In the genomic region with DNA sequence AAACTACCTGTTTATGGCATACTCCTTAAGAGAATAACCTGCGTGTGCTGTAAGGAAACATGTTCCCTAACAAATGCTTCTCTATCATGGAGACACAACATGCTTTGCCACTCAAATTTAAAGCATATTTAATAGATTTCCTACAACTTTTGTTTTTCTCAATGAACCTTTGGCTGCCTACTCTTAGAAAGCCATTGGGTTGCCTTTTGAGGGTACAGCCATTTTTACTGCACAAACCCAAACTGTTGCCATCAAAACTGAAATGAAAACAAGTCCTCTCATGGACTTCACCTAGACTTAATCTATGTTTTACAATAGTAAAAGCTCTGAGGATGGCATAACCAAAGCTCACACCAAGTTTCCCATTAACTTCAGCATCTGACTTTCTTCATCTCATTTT, we compare ENCODE assay signal across 1 mouse cellular context.
TF ChIP-seq lines count a peak whose summit lies in the region.

No protein-coding gene starts in this region.

TF ChIP-seq in MEL, 35 proteins besides CTCF, POLR2A, EP300 and RAD21 (continued from another document):
- TF ChIP-seq HCFC1 (IDR thresholded peaks at IDR 0.05; ENCODE audit: low read depth, low read length), result no peak
- no peak for TF ChIP-seq TBP (IDR thresholded peaks at IDR 0.05; ENCODE audit: low read depth, low read length)
